Mouse (Mus musculus): ENCODE measurements around the gene Pde10a.

DNA sequence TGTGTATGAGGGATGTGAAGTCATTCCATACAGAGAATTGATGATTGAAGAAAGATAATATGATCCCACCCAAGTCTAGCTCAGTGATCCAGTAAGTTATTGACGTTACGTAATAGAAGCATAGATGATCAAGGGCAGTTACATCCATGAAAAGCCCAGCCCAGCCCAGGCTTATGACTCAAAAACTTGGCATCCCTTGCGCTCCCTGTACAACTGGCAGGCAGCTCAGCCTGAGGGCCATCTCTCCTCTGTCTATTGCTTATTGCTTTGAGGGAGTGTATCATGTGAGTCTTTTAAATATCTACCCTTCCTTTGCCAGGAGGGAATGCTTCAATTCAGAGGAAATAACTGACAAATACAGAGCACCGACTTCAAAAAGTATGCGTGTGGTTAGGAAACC lies 232.4 kb downstream of the Pde10a start:
- TF ChIP-seq POLR2A (IDR thresholded peaks at IDR 0.05; ENCODE audit: low read depth, low read length) (no peak), CTCF (IDR thresholded peaks at IDR 0.05; ENCODE audit: extremely low read depth, insufficient read depth, insufficient read length, insufficient replicate concordance) (no peak)
